Mouse (Mus musculus) neural tube, embryonic 14.5 days (tissue): ENCODE data around the gene Itga3. TPM values are rescaled to one million over a fixed set of nuclear protein-coding genes. Genes with fewer than 3 reads are reported as not detected.
A peak's percentile ranks its signal among the peaks of the same experiment; 100 is the strongest.

Source experiments
- ATAC-seq: fragments of 200-750 bp; cut with Nextera tagmentation; 2 replicates; pipeline ENCODE4 v1.8.0; 2017; ENCODE audit warnings: low read depth, mild to moderate bottlenecking, moderate TSS enrichment, moderate library complexity
- H3K27ac ChIP-seq: fragments of 300-500 bp; sonication (generic); 2 replicates; pipeline ENCODE4 v1.5.1; 2014; ENCODE audit warnings: low read depth, mild to moderate bottlenecking, control low read depth, low read length, moderate library complexity, mixed read lengths
- H3K27me3 ChIP-seq: fragments of 300-500 bp; sonication (generic); 2 replicates; pipeline ENCODE4 v1.6.1; 2014; ENCODE audit warnings: low read length; ENCODE audit not compliant: control insufficient read depth, insufficient read depth
- H3K36me3 ChIP-seq: fragments of 300-500 bp; sonication (generic); 2 replicates; pipeline ENCODE4 v1.6.1; 2014; ENCODE audit warnings: low read length, mixed read lengths; ENCODE audit not compliant: control insufficient read depth, insufficient read depth
- H3K4me1 ChIP-seq: fragments of 300-500 bp; sonication (generic); 2 replicates; pipeline ENCODE4 v1.6.1; 2014; ENCODE audit warnings: low read length; ENCODE audit not compliant: control insufficient read depth, insufficient read depth
- H3K4me2 ChIP-seq: fragments of 300-500 bp; sonication (generic); 2 replicates; pipeline ENCODE4 v1.6.1; 2014; ENCODE audit warnings: mild to moderate bottlenecking, low read depth, low read length, control low read depth
- H3K4me3 ChIP-seq: fragments of 300-500 bp; sonication (generic); 2 replicates; pipeline ENCODE4 v1.5.1; 2014; ENCODE audit warnings: low read depth, low read length, control low read depth, mixed read lengths
- H3K9ac ChIP-seq: fragments of 300-500 bp; sonication (generic); replicated peaks from 2 replicates; pipeline ENCODE4 v1.6.1; 2014; ENCODE audit warnings: low read depth, mild to moderate bottlenecking, control low read depth, low read length, mixed read lengths
- H3K9me3 ChIP-seq: fragments of 300-500 bp; sonication (generic); 2 replicates; pipeline ENCODE4 v1.6.1; 2016; ENCODE audit warnings: low read length; ENCODE audit not compliant: control insufficient read depth
- WGBS: fragments of 180-500 bp; shearing (Covaris S2); extraction: QIAGEN DNeasy Blood & Tissue Kit; methylation state at CpG from one replicate; pipeline ENCODE4 v1.1.7; 2014; 5-methylcytosine and 5-hydroxymethylcytosine counted together
- polyA plus RNA-seq: library from polyadenylated mRNA; unstranded; fragments of >200 nt; fragmentation: Nextera tagmentation; extraction: Ambion mirVana; gene quantifications from 2 replicates; pipeline ENCODE4 v1.2.1, GENCODE M21; 2014

The Itga3 gene
- polyA plus RNA-seq, 1 experiment from 2014 or later = 13.8 TPM

DNA sequence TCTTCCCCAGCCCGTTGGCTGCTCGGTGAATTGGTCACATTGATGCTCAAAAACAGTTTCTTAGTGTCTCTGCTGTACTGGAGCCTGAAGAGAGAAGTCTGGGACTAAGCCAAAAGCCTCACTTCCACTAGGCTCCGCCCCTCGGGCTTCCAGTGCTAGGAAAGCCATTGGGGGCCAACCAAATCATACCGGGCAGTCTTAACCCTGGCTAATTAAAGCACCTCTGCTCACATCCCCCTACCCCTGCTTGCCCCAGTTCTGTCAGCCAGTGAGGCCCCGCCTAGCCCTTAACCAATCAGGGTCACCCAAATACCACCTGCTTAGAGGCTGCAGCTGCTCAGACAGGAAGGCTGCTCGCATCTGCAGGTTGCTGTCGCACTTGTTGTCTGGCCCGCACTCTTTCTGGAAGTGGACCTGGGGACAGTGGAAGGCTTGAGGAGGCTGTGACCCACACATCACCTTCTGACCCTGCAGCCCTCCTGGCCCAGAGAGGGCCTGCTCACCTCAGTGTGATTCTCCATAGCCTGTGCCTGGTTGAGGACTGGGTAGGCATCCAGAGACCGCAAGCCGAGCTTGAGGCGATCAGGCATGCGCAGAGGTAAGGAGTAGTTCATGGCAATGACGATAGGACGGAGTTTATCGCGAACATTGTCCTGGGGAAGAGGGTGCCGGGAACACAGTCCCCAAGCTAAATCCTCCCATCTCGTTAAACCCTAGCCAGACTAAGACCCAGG is 19.7 kb downstream of the Itga3 start:
- Histone ChIP-seq H3K4me2 (no peak overlapping the region), H3K9me3 (no peaks in the 10 kb centered on the region), H3K4me3 (no peak overlapping the region), H3K27me3 (no peaks in the 10 kb centered on the region), H3K36me3 (peaks cover 3% of the 10 kb centered on the region; the same call in 1 of the 2 replicates), H3K4me1 (no peaks in the 10 kb centered on the region), H3K27ac (no peak overlapping the region), H3K9ac (no peak overlapping the region)
- no peak for ATAC-seq
- 27% methylated on average over 19 of the region's 19 CpGs for WGBS

DNA sequence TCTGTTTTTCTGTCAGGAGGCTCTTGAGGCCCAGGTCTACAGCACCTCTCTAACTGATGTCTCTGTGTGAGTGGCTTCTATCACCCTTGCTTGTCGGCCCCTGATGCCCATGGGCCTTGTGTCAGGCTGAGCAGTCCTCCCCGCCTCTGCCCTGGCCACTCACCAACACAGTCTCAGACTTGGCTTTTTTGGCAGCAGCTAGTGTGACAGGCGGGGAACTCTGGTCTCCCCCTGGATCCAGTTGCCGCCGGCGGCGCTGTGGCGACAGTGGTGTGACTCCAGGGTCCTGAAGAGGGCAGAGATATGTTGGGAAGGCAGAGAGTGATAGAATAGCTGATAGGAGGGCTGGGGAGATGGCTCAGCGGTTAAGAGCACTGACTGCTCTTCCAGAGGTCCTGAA is 23.5 kb downstream of the Itga3 start:
- Histone ChIP-seq H3K27me3 (no peaks in the 10 kb centered on the region), H3K4me3 (no peak overlapping the region), H3K27ac (no peak overlapping the region), H3K4me1 (no peaks in the 10 kb centered on the region), H3K9me3 (no peaks in the 10 kb centered on the region), H3K4me2 (no peak overlapping the region), H3K9ac (no peak overlapping the region), H3K36me3 (peaks cover 2% of the 10 kb centered on the region; the same call in 1 of the 2 replicates)
- WGBS = 81% methylated on average over 9 of the region's 9 CpGs
- no peak for ATAC-seq

DNA sequence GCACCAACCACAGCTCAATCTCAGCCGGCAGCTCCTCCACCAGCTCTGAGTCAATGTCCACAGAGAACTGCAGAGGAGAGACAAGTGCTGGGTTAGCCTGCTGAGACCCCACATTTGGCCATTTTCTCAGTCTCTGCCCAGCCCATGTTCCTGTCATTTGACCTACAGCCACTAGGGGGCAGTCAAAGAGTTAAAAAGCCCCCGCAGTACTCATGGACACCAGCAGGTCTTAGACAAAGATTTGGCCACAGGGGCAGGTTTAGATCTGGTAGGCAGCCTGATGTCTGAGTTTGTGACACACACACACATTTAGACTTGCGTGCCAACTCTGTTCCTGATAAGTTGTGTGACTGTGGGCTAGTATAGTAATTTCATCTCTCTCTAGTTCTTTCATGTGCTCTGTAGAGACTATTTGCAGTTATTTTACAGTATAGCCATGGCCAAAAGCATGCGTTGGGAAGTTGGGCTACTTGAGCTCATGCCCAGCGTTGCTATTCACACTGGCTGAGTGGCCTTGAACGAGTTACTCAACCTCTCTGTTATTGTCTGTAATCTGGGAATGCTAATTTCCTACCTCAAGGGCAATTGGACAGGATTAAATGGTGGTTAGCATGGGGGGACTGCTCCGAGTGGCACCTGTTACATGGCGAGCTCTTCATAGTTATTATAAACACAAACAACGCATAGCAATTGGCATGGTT is 29.5 kb downstream of the Itga3 start:
- Histone ChIP-seq H3K36me3 (0 out of 2 replicates have a peak, but pooled peaks cover 5% of the 10 kb centered on the region), H3K27me3 (no peaks in the 10 kb centered on the region), H3K4me2 (no peak overlapping the region), H3K9ac (no peak overlapping the region), H3K4me1 (0 out of 2 replicates have a peak, but pooled peaks cover 4% of the 10 kb centered on the region), H3K4me3 (no peak overlapping the region), H3K27ac (no peak overlapping the region), H3K9me3 (no peaks in the 10 kb centered on the region)
- WGBS = 58% methylated on average over 9 of the region's 9 CpGs
- ATAC-seq = peak; percentile 47; the same call in 1 of the 2 replicates

DNA sequence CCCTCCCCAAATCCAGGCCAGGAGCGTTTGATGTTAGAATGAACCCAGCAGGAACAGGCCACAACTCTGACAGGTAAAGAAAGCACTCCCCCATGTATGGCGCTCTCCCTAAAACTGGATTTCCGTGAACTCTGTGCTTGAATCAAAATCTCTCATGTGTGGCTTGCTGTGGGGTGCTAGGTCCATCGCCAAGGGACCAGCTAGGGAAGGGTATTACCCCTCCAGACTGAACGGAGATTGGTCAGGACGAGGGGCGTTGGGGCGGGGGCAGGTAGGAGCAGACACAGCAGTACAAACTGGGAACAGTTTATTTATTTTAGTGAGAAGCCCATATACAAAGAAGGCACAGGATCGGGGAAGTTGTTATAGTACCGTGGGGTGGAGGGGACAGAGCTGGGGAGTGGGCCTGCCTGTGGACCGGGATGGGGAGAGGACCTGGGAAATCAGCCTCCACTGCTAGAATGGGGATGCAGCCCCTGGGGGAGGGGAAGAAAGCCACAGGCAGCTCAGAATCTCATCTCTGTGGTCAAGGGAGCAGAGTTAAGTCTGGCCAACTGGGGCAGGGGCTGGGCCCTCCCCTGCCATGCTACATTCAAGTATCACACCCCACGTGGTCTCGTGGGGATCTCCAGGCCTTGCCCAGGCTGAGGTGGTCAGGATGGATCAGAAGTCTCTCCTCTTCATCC is 32.3 kb downstream of the Itga3 start:
- Histone ChIP-seq H3K9ac (no peak overlapping the region), H3K4me1 (peaks cover 15% of the 10 kb centered on the region), H3K27me3 (no peaks in the 10 kb centered on the region), H3K27ac (no peak overlapping the region), H3K4me2 (no peak overlapping the region), H3K36me3 (0 out of 2 replicates have a peak, but pooled peaks cover 5% of the 10 kb centered on the region), H3K9me3 (no peaks in the 10 kb centered on the region), H3K4me3 (no peak overlapping the region)
- ATAC-seq = no peak
- WGBS = 59% methylated on average over 13 of the region's 13 CpGs

DNA sequence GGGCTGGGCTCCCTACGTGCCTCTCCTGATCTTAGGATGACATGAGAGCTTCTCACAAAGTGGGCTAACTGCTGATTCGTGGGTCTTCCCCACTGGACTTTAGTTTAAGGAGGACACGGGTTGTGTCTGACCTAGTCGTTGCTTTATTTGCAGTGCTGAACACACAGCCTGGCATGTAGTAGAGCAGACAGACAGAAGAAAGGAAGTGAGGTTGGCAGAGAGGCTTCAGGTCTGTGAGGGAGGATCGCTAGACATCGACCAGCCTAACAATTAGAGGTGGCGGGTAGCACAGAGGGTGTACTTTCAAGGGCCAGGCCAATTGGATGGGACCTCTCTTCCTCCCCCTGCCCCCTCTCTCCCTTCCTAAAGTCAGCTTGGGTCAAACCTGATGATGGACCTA is 33.0 kb downstream of the Itga3 start:
- Histone ChIP-seq H3K27me3 (no peaks in the 10 kb centered on the region), H3K4me2 (no peak overlapping the region), H3K4me1 (peaks cover 15% of the 10 kb centered on the region), H3K9ac (no peak overlapping the region), H3K4me3 (no peak overlapping the region), H3K27ac (no peak overlapping the region), H3K9me3 (no peaks in the 10 kb centered on the region), H3K36me3 (0 out of 2 replicates have a peak, but pooled peaks cover 5% of the 10 kb centered on the region)
- 55% methylated on average over 7 of the region's 7 CpGs for WGBS
- no peak for ATAC-seq

DNA sequence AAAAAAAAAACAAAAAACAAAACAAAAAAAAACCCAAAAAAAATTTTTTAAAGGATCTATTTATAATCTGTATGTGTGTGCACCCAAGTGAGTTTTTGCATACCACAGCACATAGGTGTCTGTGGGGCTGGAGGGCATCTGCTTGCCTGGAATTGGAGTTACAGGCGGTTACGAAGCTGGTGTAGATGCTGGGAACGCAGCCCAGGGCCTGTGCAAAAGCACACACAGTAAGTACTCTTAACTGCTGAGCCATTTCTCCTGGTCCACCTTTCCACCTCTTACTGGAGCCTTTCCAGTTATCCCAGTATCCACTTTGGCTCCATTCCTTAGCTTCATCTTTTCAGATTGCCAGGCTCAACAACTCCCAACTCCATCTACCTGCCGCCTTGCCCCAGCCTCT is 33.5 kb downstream of the Itga3 start:
- peaks cover 15% of the 10 kb centered on the region for H3K4me1 ChIP-seq
- no peaks in the 10 kb centered on the region for H3K9me3 ChIP-seq
- no peak overlapping the region for H3K4me2 ChIP-seq
- 0 out of 2 replicates have a peak, but pooled peaks cover 5% of the 10 kb centered on the region for H3K36me3 ChIP-seq
- WGBS = 85% methylated on average over 4 of the region's 4 CpGs
- no peak overlapping the region for H3K9ac ChIP-seq
- no peak overlapping the region for H3K27ac ChIP-seq
- H3K27me3 ChIP-seq = no peaks in the 10 kb centered on the region
- no peak overlapping the region for H3K4me3 ChIP-seq
- ATAC-seq = no peak

DNA sequence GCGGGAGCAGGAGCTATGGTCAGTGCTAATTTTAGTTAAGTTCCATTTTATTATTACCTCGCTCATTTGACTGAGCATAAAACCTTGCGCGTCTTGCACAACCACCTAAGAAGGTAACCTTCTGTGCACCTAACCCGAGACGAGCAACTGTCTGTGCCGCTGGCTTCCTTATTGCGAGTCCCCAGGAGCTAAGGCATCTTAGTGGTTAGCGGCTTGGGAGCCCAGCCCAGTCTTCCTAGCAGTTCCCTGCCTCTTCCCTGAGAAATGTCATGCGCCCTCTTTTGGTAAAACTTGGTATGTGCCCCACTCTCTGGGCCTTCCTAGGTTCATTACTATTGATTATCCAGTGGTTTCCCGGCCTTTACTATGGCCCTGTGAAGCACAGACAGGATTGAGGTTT is 34.5 kb downstream of the Itga3 start:
- Histone ChIP-seq H3K4me2 (peak overlapping the region; percentile 94), H3K4me3 (peak overlapping the region; percentile 13), H3K9ac (no peak overlapping the region; the same call in 1 of the 2 replicates), H3K36me3 (0 out of 2 replicates have a peak, but pooled peaks cover 5% of the 10 kb centered on the region), H3K27me3 (no peaks in the 10 kb centered on the region), H3K27ac (no peak overlapping the region), H3K9me3 (no peaks in the 10 kb centered on the region), H3K4me1 (peaks cover 15% of the 10 kb centered on the region)
- WGBS = 1% methylated on average over 11 of the region's 11 CpGs
- ATAC-seq = no peak

DNA sequence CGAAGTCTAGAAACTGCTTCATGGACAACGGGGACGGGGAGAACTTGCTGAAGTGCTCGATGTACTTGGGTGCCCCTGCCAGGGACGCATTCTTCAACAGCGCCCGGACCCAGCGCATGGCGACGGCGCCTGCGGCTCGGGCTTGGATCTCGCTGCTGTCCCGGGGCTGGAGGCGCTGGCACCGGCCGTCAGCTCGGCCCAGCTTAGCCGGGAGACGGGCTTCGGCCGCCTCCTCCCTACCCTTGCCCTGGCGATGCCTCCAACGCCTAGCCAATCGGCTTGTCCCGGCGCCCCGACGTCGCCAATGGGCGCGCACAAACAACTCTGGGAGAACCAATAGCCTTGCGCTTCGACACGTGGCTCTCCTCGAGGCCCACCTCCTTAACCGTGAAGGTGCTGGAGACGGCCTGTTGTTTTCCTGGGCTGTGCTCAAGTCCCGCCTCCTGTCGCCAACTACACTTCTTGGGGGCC is 35.4 kb downstream of the Itga3 start, which contains the start of gene Pdk2:
Gene Pdk2, minus strand, starts transcription at position 216 of the 471 bp plus-strand sequence.
- peaks cover 15% of the 10 kb centered on the region for H3K4me1 ChIP-seq
- no peaks in the 10 kb centered on the region for H3K9me3 ChIP-seq
- H3K27ac ChIP-seq = 0 out of 2 replicates have a peak within 1 kb of the TSS, but pooled peaks have one; percentile 8
- H3K4me3 ChIP-seq = peak within 1 kb of the TSS; percentile 55
- peak; percentile 98 for ATAC-seq
- H3K36me3 ChIP-seq = 0 out of 2 replicates have a peak, but pooled peaks cover 5% of the 10 kb centered on the region
- peak within 1 kb of the TSS; percentile 94 for H3K4me2 ChIP-seq
- WGBS = under 1% methylated on average over 34 of the region's 41 CpGs
- H3K9ac ChIP-seq = peak within 1 kb of the TSS; percentile 46
- no peaks in the 10 kb centered on the region for H3K27me3 ChIP-seq
